Mouse (Mus musculus) midbrain, embryonic 11.5 days (tissue): ENCODE data around the gene Hcn3. TPM values are rescaled to one million over a fixed set of nuclear protein-coding genes. Genes with fewer than 3 reads are reported as not detected.
A peak's percentile ranks its signal among the peaks of the same experiment; 100 is the strongest.

Experiments
- ATAC-seq: fragments of 200-750 bp; cut with Nextera tagmentation; 2 replicates; pipeline ENCODE4 v1.8.0; 2017; ENCODE audit warnings: moderate TSS enrichment, moderate library complexity; ENCODE audit not compliant: low FRiP score
- DNase-seq: peaks from one replicate; pipeline ENCODE4 v3.0.0; 2015; ENCODE audit warnings: low spot score; ENCODE audit errors: missing footprints
- H3K27ac ChIP-seq: fragments of 300-500 bp; sonication (generic); 2 replicates; pipeline ENCODE4 v1.5.1; 2014; ENCODE audit warnings: low read depth, low read length
- H3K27me3 ChIP-seq: fragments of 300-500 bp; sonication (generic); 2 replicates; pipeline ENCODE4 v1.6.1; 2014; ENCODE audit warnings: mild to moderate bottlenecking, low read length, moderate library complexity, mixed read lengths; ENCODE audit not compliant: control insufficient read depth, insufficient read depth
- H3K36me3 ChIP-seq: fragments of 300-500 bp; sonication (generic); 2 replicates; pipeline ENCODE4 v1.6.1; 2014; ENCODE audit warnings: mild to moderate bottlenecking, low read length, moderate library complexity, mixed read lengths; ENCODE audit not compliant: control insufficient read depth, insufficient read depth
- H3K4me1 ChIP-seq: fragments of 300-500 bp; sonication (generic); 2 replicates; pipeline ENCODE4 v1.6.1; 2014; ENCODE audit warnings: low read length; ENCODE audit not compliant: control insufficient read depth, insufficient read depth
- H3K4me2 ChIP-seq: fragments of 300-500 bp; sonication (generic); 2 replicates; pipeline ENCODE4 v1.6.1; 2014; ENCODE audit warnings: mild to moderate bottlenecking, moderate library complexity
- H3K4me3 ChIP-seq: fragments of 300-500 bp; sonication (generic); 2 replicates; pipeline ENCODE4 v1.5.1; 2014; ENCODE audit warnings: low read depth, low read length
- H3K9ac ChIP-seq: fragments of 300-500 bp; sonication (generic); 2 replicates; pipeline ENCODE4 v1.6.1; 2014; ENCODE audit warnings: low read length
- H3K9me3 ChIP-seq: fragments of 300-500 bp; sonication (generic); 2 replicates; pipeline ENCODE4 v1.6.1; 2016; ENCODE audit warnings: low read length; ENCODE audit not compliant: control insufficient read depth
- WGBS: fragments of 180-500 bp; shearing (Covaris S2); extraction: QIAGEN DNeasy Blood & Tissue Kit; methylation state at CpG from one replicate; pipeline ENCODE4 v1.1.7; 2014; 5-methylcytosine and 5-hydroxymethylcytosine counted together
- polyA plus RNA-seq: library from polyadenylated mRNA; unstranded; fragments of >200 nt; fragmentation: Nextera tagmentation; extraction: Ambion mirVana; gene quantifications from 2 replicates; pipeline ENCODE4 v1.2.1, GENCODE M21; 2014

Hcn3 gene
- polyA plus RNA-seq, 1 experiment from 2014 or later: 4.5 TPM

GRCm38 (mm10) chr3:89158651-89159050, 1.3 kb downstream of the Hcn3 start:
- Histone ChIP-seq H3K27me3 (no peaks in the 10 kb centered on the region), H3K4me1 (peaks cover 4% of the 10 kb centered on the region; the same call in 1 of the 2 replicates), H3K36me3 (no peaks in the 10 kb centered on the region), H3K4me3 (peak overlapping the region; percentile 72), H3K27ac (no peak overlapping the region), H3K9me3 (no peaks in the 10 kb centered on the region), H3K4me2 (peak overlapping the region; percentile 98), H3K9ac (no peak overlapping the region; the same call in 1 of the 2 replicates)
- WGBS: 22% methylated on average over 7 of the region's 7 CpGs
- DNase-seq: no peak
- ATAC-seq: no peak

- Histone ChIP-seq H3K9me3 (no peaks in the 10 kb centered on the region), H3K9ac (no peak overlapping the region), H3K4me3 (no peak overlapping the region), H3K36me3 (no peaks in the 10 kb centered on the region), H3K27ac (no peak overlapping the region), H3K27me3 (no peaks in the 10 kb centered on the region), H3K4me2 (no peak overlapping the region), H3K4me1 (peaks cover 4% of the 10 kb centered on the region; the same call in 1 of the 2 replicates)
- WGBS: 90% methylated on average over 8 of the region's 8 CpGs
- ATAC-seq: no peak
- DNase-seq: no peak
Observed at GRCm38 (mm10) chr3:89156951-89157350, 3.0 kb downstream of the Hcn3 start.

- H3K4me2 ChIP-seq: no peak overlapping the region
- DNase-seq: no peak
- 63% methylated on average over 17 of the region's 17 CpGs for WGBS
- H3K4me1 ChIP-seq: peaks cover 5% of the 10 kb centered on the region
- no peak overlapping the region for H3K9ac ChIP-seq
- no peak overlapping the region for H3K27ac ChIP-seq
- H3K27me3 ChIP-seq: no peaks in the 10 kb centered on the region; the same call in 1 of the 2 replicates
- H3K36me3 ChIP-seq: no peaks in the 10 kb centered on the region
- ATAC-seq: no peak
- no peaks in the 10 kb centered on the region for H3K9me3 ChIP-seq
- no peak overlapping the region for H3K4me3 ChIP-seq
Observed at GRCm38 (mm10) chr3:89152084-89152835, 7.7 kb downstream of the Hcn3 start.

- H3K4me3 ChIP-seq: no peak overlapping the region
- peaks cover 7% of the 10 kb centered on the region for H3K4me1 ChIP-seq
- H3K27ac ChIP-seq: no peak overlapping the region
- H3K36me3 ChIP-seq: no peaks in the 10 kb centered on the region
- no peak overlapping the region for H3K9ac ChIP-seq
- ATAC-seq (no peak), DNase-seq (no peak)
- 70% methylated on average over 14 of the region's 14 CpGs for WGBS
- H3K9me3 ChIP-seq: no peaks in the 10 kb centered on the region
- no peak overlapping the region for H3K4me2 ChIP-seq
- peaks cover 5% of the 10 kb centered on the region; the same call in 1 of the 2 replicates for H3K27me3 ChIP-seq
Observed at GRCm38 (mm10) chr3:89148567-89148966, 11.4 kb downstream of the Hcn3 start.

- peak overlapping the region; percentile 27 for H3K4me2 ChIP-seq
- no peaks in the 10 kb centered on the region for H3K9me3 ChIP-seq
- H3K27ac ChIP-seq: no peak overlapping the region
- WGBS: 11% methylated on average over 15 of the region's 15 CpGs
- ATAC-seq: no peak
- no peak overlapping the region for H3K9ac ChIP-seq
- no peak overlapping the region for H3K4me3 ChIP-seq
- DNase-seq: no peak
- no peaks in the 10 kb centered on the region for H3K36me3 ChIP-seq
- peaks cover 5% of the 10 kb centered on the region; the same call in 1 of the 2 replicates for H3K27me3 ChIP-seq
- H3K4me1 ChIP-seq: peaks cover 7% of the 10 kb centered on the region
Observed at GRCm38 (mm10) chr3:89147979-89148311, 12.1 kb downstream of the Hcn3 start.

- DNase-seq: no peak
- Histone ChIP-seq H3K9me3 (no peaks in the 10 kb centered on the region), H3K36me3 (no peaks in the 10 kb centered on the region), H3K4me2 (peak overlapping the region; percentile 27), H3K4me1 (peaks cover 7% of the 10 kb centered on the region), H3K4me3 (no peak overlapping the region), H3K27ac (no peak overlapping the region), H3K9ac (no peak overlapping the region), H3K27me3 (peaks cover 5% of the 10 kb centered on the region; the same call in 1 of the 2 replicates)
- WGBS: 24% methylated on average over 26 of the region's 26 CpGs
- ATAC-seq: 0 out of 2 replicates have a peak, but pooled peaks have one; percentile 27
Observed at GRCm38 (mm10) chr3:89147101-89147978, 12.7 kb downstream of the Hcn3 start.

- DNase-seq (no peak), ATAC-seq (no peak)
- Histone ChIP-seq H3K27me3 (peaks cover 5% of the 10 kb centered on the region; the same call in 1 of the 2 replicates), H3K4me1 (peaks cover 7% of the 10 kb centered on the region), H3K4me2 (no peak overlapping the region), H3K36me3 (no peaks in the 10 kb centered on the region), H3K9me3 (no peaks in the 10 kb centered on the region), H3K4me3 (no peak overlapping the region), H3K9ac (no peak overlapping the region), H3K27ac (no peak overlapping the region)
- WGBS: 26% methylated on average over 8 of the region's 8 CpGs
Observed at GRCm38 (mm10) chr3:89145566-89145965, 14.4 kb downstream of the Hcn3 start.

GRCm38 (mm10) chr3:89144821-89145220, 15.2 kb downstream of the Hcn3 start:
- no peak for DNase-seq
- Histone ChIP-seq H3K4me1 (peaks cover 7% of the 10 kb centered on the region), H3K4me2 (no peak overlapping the region), H3K36me3 (no peaks in the 10 kb centered on the region), H3K9me3 (no peaks in the 10 kb centered on the region), H3K9ac (no peak overlapping the region), H3K27ac (no peak overlapping the region), H3K27me3 (peaks cover 5% of the 10 kb centered on the region; the same call in 1 of the 2 replicates), H3K4me3 (no peak overlapping the region)
- 84% methylated on average over 10 of the region's 10 CpGs for WGBS
- ATAC-seq: no peak

GRCm38 (mm10) chr3:89136365-89136764, 23.6 kb downstream of the Hcn3 start:
- H3K9me3 ChIP-seq: no peaks in the 10 kb centered on the region
- H3K27me3 ChIP-seq: no peaks in the 10 kb centered on the region
- no peak overlapping the region for H3K9ac ChIP-seq
- H3K4me3 ChIP-seq: no peak overlapping the region
- no peak for DNase-seq
- no peak for ATAC-seq
- 50% methylated on average over 9 of the region's 9 CpGs for WGBS
- no peak overlapping the region for H3K27ac ChIP-seq
- no peaks in the 10 kb centered on the region for H3K4me1 ChIP-seq
- H3K4me2 ChIP-seq: no peak overlapping the region
- H3K36me3 ChIP-seq: no peaks in the 10 kb centered on the region
